Mouse (Mus musculus) lung, postnatal 4 days (tissue): ENCODE results near the gene Itga3.
"Not testable (repeated sequence)": the region's sequence is repeated elsewhere in the genome, so short reads cannot be mapped to it uniquely, and the experiment has no call there.

Experiments used
- DNase-seq, 2 experiments: peaks; one replicate each; pipeline ENCODE4 v3.0.0; 2021

Itga3 gene

DNA sequence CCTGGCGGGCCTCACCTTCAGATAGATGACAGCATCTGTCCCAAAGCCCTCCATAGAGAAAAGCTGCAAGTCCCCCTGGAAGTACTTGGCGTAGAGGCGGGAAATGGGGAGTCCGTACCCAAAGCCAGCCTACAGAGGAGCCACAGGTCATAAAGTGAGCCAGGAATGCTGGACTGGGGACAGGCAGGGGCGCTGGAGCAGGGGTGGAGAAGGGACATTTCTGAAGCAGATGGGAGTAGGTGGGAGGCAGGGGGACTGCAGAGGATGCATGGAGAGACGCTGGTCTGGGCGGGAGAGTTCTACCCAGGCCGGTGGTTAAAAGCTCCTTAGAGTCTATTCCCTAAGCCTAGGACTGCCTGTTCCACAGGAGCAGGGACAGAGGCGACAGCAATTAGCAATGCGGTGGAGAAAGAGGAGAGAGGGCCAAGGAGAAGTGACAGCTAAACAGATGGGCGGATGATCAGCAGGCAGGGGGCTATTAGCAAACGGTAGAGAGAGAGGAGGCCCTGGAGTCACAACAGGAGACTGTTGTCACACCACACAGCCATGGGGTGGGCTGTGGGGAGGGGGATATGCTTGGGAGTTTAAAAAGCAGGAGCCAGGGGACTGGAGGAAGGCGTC is 48.6 kb downstream of the Itga3 start:
- no peak for DNase-seq

- DNase-seq: no peak
These were observed 49.8 kb downstream of the Itga3 start for GRCm38 (mm10) chr11:95026849-95027248.

DNA sequence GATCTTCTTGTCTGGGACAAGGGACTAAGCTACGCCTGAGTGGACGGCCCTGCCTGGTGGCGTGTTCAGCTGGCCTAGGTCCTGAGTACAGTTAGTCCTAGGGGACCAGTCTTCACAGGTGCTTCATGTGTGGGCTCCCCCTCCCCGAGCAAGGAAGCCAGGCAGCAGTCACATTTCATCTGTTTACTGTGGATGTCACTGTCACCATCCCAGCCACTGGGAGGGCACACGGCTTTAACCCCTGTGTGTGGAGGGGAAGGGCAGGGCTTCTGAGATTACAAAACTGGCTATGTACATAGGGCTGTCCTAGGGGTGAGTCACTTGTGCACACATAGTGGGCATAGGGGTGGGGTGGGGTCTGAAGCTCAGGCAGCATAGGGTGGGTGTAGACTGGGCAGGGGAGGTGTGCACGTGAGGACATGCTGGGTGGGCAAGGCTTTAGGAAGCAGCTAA is 50.5 kb downstream of the Itga3 start:
- DNase-seq: no peak

DNA sequence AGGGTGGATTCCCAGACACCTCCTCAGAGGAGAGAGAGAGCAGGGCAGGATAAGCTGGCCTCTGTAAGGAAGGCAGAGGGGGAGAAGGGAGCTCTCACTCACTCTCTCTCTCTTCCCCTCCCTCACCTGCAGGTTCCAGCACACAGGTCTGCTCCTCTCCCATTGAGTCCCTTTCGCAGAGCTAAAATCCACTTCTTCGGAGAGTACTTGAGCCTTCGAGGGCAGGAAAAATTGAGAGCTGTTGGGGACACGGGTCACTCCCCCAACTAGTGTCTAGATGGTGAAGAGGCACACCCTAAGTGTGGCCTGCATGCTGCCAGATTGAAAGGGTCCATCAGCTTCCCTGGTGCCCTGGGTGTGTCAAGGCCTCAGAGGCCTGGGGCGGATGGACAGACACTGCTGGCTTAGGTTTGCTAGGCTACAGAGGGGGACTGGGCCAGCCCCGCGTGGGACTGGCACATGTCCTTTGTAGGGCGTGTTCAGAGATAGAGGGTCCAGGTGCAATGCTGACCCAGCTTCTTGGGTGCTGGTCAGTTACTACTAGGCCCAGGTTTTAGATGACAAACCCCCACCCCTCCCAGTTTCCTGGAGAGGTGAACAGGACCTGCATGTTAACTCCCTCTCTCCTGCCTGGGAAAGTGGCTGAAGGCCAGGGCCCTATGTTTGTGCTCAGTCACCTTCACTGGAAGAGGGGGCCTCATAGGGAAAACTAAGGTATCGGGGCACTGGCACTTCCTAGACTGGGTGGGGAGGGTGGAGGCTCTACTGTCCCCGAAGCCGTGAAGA is 51.2 kb downstream of the Itga3 start:
- no peak for DNase-seq

DNA sequence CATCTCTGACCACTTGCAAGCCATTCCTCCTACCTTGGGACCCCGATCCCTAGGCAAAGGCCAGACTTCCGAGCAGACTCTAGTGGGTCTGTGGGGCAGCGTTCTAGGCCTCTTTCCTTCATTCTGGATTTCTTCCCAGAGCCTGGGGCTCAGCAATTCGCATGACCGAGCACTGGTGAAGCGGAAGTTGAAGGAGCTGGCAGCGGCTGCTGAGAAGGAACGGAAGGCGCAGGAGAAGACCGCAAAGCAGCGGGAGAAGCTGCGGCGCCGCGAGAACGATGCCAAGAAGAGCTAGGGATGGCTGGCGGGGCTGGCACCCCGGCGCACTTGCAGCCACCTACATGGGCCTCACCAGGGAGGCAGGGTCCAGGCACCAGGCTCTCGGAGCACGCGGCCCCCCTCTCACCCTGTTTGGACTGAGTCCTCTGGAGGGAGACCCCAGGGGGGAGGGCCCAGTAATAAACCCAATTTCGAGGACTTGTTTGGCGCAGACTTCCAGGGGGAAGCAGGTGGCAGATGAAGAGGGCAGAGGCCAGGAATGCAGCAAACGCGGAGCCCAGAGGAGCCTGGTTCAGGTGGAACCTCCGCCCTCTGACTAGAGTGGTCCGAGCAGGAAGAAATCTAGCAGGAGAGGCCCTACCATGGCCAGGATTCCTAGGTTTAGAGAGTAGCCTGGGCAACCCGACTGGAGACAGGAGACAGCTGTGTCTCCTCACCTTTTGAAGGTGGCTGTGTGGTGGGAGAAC is 52.0 kb downstream of the Itga3 start:
- no peak for DNase-seq

DNA sequence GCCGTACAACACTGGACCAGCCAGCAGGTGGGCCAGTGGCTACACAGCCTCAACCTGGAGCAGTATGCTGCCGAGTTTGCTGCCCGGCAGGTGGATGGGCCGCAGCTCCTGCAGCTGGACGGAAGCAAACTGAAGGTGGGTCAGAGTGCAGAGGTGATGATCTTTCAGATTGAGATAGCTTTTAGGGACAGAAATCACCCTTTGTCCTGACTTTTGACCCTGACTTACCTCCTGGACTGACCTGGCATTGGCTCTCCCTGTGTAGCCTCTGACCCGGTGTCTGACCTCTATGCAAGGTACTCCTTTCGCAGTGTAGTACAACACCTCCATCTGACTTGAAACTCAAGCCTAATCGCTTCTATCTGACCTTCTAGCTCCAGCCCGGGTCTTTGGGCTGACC is 53.1 kb downstream of the Itga3 start:
- DNase-seq: no peak

- DNase-seq: no peak
These were observed 54.2 kb downstream of the Itga3 start for GRCm38 (mm10) chr11:95022237-95022992.

DNA sequence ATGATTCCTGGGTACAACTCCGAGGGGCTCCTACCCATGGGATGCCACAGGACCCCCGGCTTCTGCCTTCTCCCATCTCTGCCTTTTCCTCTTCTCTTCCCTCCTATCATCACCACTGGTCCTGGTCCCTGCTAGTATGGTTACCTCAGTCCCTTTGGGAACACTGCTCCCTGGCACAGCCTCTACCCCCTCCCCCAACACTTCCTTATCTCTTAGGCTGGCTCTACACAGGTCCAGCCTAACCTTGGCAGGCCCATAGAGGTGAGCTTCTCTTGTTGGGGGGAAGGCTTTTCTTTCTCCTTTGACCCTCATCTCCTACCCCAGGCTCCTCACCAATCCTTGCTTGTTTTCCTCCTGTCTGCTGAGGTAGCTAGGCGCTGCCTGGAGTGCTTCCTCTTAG is 61.1 kb downstream of the Itga3 start:
- no peak for DNase-seq

- DNase-seq: no peak
These were observed 64.1 kb downstream of the Itga3 start for GRCm38 (mm10) chr11:95012487-95012886.

- DNase-seq: no peak
These were observed 64.5 kb downstream of the Itga3 start for GRCm38 (mm10) chr11:95012075-95012474.

GRCm38 (mm10) chr11:95011416-95011815 is 65.2 kb downstream of the Itga3 start:
- no peak for DNase-seq

DNA sequence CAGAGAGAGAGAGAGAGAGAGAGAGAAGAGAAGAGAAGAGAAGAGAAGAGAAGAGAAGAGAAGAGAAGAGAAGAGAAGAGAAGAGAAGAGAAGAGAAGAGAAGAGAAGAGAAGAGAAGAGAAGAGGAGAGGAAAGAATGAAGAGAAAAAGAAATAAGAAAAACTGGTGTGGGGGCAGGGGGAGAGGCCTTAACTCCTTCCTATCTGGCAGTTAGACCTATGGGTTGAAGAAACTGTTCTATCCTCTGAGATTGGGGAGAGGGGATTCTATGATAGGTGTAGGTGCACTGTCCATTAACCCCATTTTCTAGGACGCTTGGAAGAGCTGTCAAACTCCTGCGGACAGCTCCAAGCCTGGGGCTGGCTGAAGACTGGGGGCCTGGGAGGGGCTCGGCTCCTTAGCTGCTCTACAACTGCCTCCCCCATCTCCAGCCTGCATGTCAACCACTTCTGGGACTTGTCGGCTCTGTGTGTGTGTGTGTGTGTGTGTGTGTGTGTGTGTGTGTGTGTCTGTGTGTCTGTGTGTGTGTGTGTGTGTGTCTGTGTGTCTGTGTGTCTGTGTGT is 65.7 kb downstream of the Itga3 start:
- DNase-seq: not testable (repeated sequence)

GRCm38 (mm10) chr11:95010141-95010739 is 66.4 kb downstream of the Itga3 start:
- peak in 1 of 2 experiments; percentile 22 for DNase-seq

DNA sequence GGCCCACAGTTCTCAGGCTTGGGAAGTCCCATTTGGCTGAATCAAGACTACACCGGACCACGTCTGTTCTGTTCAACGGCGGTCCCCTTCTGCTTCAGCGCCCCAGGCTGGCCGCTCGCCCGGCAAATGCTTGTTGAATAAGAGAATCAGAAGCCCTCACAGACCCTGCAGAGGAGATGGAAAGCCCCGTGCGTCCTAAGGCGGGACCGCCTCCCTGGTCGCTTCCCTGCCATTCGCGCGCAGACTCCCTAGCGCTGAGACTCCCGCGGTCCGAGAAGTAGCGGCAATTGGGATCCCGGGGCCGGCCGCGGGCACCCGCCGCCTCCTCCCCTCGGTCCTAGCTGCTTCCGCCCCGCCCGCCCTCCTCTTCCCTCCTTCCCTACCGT is 67.0 kb downstream of the Itga3 start, which contains the start of gene Samd14:
TSS of gene Samd14 (plus strand) at position 251 of the 386 bp plus-strand sequence.
- DNase-seq: peak; percentile 76 to 85

GRCm38 (mm10) chr11:95008661-95009628 is 67.7 kb downstream of the Itga3 start:
- DNase-seq: peak; percentile 66 to 77

DNA sequence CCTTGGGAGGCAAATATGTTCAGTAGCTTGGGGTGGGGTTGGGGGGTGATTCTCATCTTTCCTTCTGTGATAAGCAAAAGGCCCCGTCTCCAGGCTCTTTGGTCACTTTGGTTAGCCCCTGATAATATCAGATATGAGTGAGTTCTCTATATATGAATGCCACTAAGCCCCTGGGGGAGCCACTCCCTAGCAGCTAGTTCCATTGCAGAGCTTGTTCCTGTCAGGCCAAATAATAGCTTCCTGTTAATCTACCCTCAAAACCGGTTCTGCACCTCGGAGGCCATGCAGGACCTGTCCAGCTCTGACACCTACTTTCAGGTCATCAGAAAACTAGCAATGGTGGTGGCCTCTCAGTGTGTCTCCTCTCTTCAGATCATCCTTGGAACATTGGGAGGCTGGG is 69.2 kb downstream of the Itga3 start:
- DNase-seq: no peak

GRCm38 (mm10) chr11:95006525-95007219 is 69.9 kb downstream of the Itga3 start:
- peak; percentile 89 to 90 for DNase-seq

DNA sequence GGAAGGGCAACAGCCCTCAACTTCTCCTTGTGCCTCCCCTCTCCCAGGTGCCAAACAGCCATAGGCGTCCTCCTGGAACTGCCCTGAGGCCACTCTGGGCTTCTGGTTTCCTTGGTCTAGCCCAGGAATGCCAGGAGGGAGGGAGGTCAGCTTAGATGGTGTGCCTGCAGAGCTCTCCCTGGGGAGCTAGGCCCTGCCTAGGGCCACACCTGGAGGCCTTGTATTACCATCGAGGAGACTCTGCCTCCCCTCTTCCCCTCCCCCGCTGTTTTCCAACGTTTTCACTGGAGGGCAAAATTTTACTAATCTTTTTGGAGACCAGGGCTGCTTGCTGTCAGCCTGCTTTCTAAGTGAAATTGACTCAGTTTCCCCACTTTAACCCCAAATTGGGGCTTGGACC is 70.6 kb downstream of the Itga3 start:
- no peak for DNase-seq

GRCm38 (mm10) chr11:95004937-95005198 is 71.7 kb downstream of the Itga3 start:
- peak in 1 of 2 experiments; percentile 18 for DNase-seq
